Mouse (Mus musculus): ENCODE results near the gene Clip3. TPM values are rescaled to one million over a fixed set of nuclear protein-coding genes. Genes with fewer than 3 reads are reported as not detected.

Gene Clip3
- total and polyA plus RNA-seq, 2 experiments from 2014 or later = 108 to 178 TPM

GRCm38 (mm10) chr7:30294296-30294695, 2.8 kb downstream of the Clip3 start:
- 91% methylated on average over 5 of the region's 5 CpGs for WGBS
- no peak for ATAC-seq
- no peak for TF ChIP-seq CTCF (IDR thresholded peaks at IDR 0.05; ENCODE audit: low read depth)
- Histone ChIP-seq H3K4me2 (ENCODE audit: low read depth) (0 out of 2 replicates have a peak overlapping the region, but pooled peaks have one; percentile 5), H3K4me3 (ENCODE audit: low read depth, low read length) (no peak overlapping the region), H3K27ac (ENCODE audit: low read depth, low read length) (no peak overlapping the region), H3K27me3 (ENCODE audit: insufficient read depth, low read length) (no peaks in the 10 kb centered on the region), H3K9ac (no peak overlapping the region), H3K4me1 (ENCODE audit: insufficient read depth) (0 out of 2 replicates have a peak, but pooled peaks cover 7% of the 10 kb centered on the region), H3K9me3 (ENCODE audit: low read length) (no peaks in the 10 kb centered on the region), H3K36me3 (ENCODE audit: insufficient read depth) (peaks cover 52% of the 10 kb centered on the region)
- no peak for DNase-seq

GRCm38 (mm10) chr7:30295103-30295502, 3.6 kb downstream of the Clip3 start:
- H3K27ac ChIP-seq (ENCODE audit: low read depth, low read length) = no peak overlapping the region
- H3K4me1 ChIP-seq (ENCODE audit: insufficient read depth) = 0 out of 2 replicates have a peak, but pooled peaks cover 7% of the 10 kb centered on the region
- no peak overlapping the region for H3K4me3 ChIP-seq (ENCODE audit: low read depth, low read length)
- 74% methylated on average over 10 of the region's 10 CpGs for WGBS
- TF ChIP-seq CTCF (IDR thresholded peaks at IDR 0.05; ENCODE audit: low read depth) = no peak
- peaks cover 60% of the 10 kb centered on the region for H3K36me3 ChIP-seq (ENCODE audit: insufficient read depth)
- no peaks in the 10 kb centered on the region for H3K27me3 ChIP-seq (ENCODE audit: insufficient read depth, low read length)
- no peaks in the 10 kb centered on the region for H3K9me3 ChIP-seq (ENCODE audit: low read length)
- no peak for DNase-seq
- no peak for ATAC-seq
- H3K9ac ChIP-seq = no peak overlapping the region
- no peak overlapping the region for H3K4me2 ChIP-seq (ENCODE audit: low read depth)

GRCm38 (mm10) chr7:30296816-30297215, 5.3 kb downstream of the Clip3 start:
- no peak overlapping the region for H3K27ac ChIP-seq (ENCODE audit: low read depth, low read length)
- no peak overlapping the region for H3K4me3 ChIP-seq (ENCODE audit: low read depth, low read length)
- no peak for TF ChIP-seq CTCF (IDR thresholded peaks at IDR 0.05; ENCODE audit: low read depth)
- 93% methylated on average over 15 of the region's 15 CpGs for WGBS
- H3K27me3 ChIP-seq (ENCODE audit: insufficient read depth, low read length) = no peaks in the 10 kb centered on the region
- H3K9ac ChIP-seq = no peak overlapping the region
- H3K9me3 ChIP-seq (ENCODE audit: low read length) = no peaks in the 10 kb centered on the region
- DNase-seq = no peak
- 0 out of 2 replicates have a peak, but pooled peaks cover 7% of the 10 kb centered on the region for H3K4me1 ChIP-seq (ENCODE audit: insufficient read depth)
- H3K36me3 ChIP-seq (ENCODE audit: insufficient read depth) = peaks cover 70% of the 10 kb centered on the region
- no peak for ATAC-seq
- no peak overlapping the region for H3K4me2 ChIP-seq (ENCODE audit: low read depth)

- DNase-seq = no peak
- H3K27me3 ChIP-seq (ENCODE audit: insufficient read depth, low read length) = no peaks in the 10 kb centered on the region
- H3K27ac ChIP-seq (ENCODE audit: low read depth, low read length) = no peak overlapping the region
- H3K36me3 ChIP-seq (ENCODE audit: insufficient read depth) = peaks cover 74% of the 10 kb centered on the region
- no peak overlapping the region for H3K9ac ChIP-seq
- H3K4me1 ChIP-seq (ENCODE audit: insufficient read depth) = 0 out of 2 replicates have a peak, but pooled peaks cover 7% of the 10 kb centered on the region
- no peak overlapping the region for H3K4me2 ChIP-seq (ENCODE audit: low read depth)
- TF ChIP-seq CTCF (IDR thresholded peaks at IDR 0.05; ENCODE audit: low read depth) = no peak
- 89% methylated on average over 16 of the region's 16 CpGs for WGBS
- H3K4me3 ChIP-seq (ENCODE audit: low read depth, low read length) = no peak overlapping the region
- H3K9me3 ChIP-seq (ENCODE audit: low read length) = no peaks in the 10 kb centered on the region
- ATAC-seq = no peak
Observed at GRCm38 (mm10) chr7:30297266-30297665, 5.7 kb downstream of the Clip3 start.

- WGBS = 50% methylated on average over 3 of the region's 3 CpGs
- Histone ChIP-seq H3K36me3 (ENCODE audit: insufficient read depth) (peaks cover 82% of the 10 kb centered on the region), H3K9ac (no peak overlapping the region), H3K4me3 (ENCODE audit: low read depth, low read length) (no peak overlapping the region), H3K4me2 (ENCODE audit: low read depth) (no peak overlapping the region), H3K27me3 (ENCODE audit: insufficient read depth, low read length) (no peaks in the 10 kb centered on the region), H3K4me1 (ENCODE audit: insufficient read depth) (no peaks in the 10 kb centered on the region), H3K9me3 (ENCODE audit: low read length) (no peaks in the 10 kb centered on the region), H3K27ac (ENCODE audit: low read depth, low read length) (no peak overlapping the region)
- peak; percentile 60 for DNase-seq
- no peak; the same call in 1 of the 2 replicates for ATAC-seq
- TF ChIP-seq CTCF (IDR thresholded peaks at IDR 0.05; ENCODE audit: low read depth) = peak; percentile 73
Observed at GRCm38 (mm10) chr7:30300914-30301313, 9.4 kb downstream of the Clip3 start.

- ATAC-seq = no peak
- Histone ChIP-seq H3K4me2 (ENCODE audit: low read depth) (no peak overlapping the region), H3K9ac (no peak overlapping the region), H3K36me3 (ENCODE audit: insufficient read depth) (peaks cover 52% of the 10 kb centered on the region), H3K4me1 (ENCODE audit: insufficient read depth) (0 out of 2 replicates have a peak, but pooled peaks cover 9% of the 10 kb centered on the region), H3K9me3 (ENCODE audit: low read length) (no peaks in the 10 kb centered on the region), H3K27me3 (ENCODE audit: insufficient read depth, low read length) (no peaks in the 10 kb centered on the region), H3K4me3 (ENCODE audit: low read depth, low read length) (no peak overlapping the region), H3K27ac (ENCODE audit: low read depth, low read length) (peak overlapping the region; percentile 57; the same call in 1 of the 2 replicates)
- no peak for DNase-seq
- TF ChIP-seq CTCF (IDR thresholded peaks at IDR 0.05; ENCODE audit: low read depth) = peak; percentile 51
- 91% methylated on average over 16 of the region's 16 CpGs for WGBS
Observed at GRCm38 (mm10) chr7:30306083-30306779, 14.7 kb downstream of the Clip3 start.
